In the genomic region with DNA sequence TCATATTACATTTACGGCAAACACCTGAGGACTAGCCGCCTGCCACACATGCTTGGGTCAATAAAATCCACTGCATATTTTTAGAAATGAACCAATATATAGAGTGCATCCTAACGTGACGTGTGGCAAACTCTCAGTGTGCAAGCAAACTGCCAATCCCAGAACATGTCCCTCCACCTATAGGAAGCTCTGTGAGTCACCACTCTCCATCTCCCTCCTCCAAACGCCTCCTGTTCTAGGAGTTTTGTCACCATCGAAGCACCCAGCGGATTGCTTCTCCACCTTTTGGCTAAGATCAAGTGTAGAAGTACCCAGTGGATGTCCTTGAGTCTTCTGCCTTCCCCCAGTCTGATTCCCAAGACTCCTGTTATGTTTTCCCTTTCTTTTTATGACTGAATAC, we compare ENCODE assay signal across 12 mouse cellular contexts.
"Had no signal": no experiment of that assay in that cellular context is flagged by ENCODE, and none has a peak within 500 bp of the region (broad histone marks: within the 10 kb centered on the region; RNA-seq: fewer than 3 reads in every experiment).

No protein-coding gene starts in this region.

- DNase-seq: retina, postnatal 1 day; right cerebral cortex, adult 18-20 months; right cerebral cortex, postnatal 14 days; right cerebral cortex, postnatal 25 days; right cerebral cortex, postnatal 4 days; spleen, adult 18-20 months; thymus, adult 18-20 months; thymus, adult 2 months; thymus, postnatal 14 days; thymus, postnatal 25 days; thymus, postnatal 36 days; thymus, postnatal 4 days had no signal
